Mouse (Mus musculus): ENCODE results near the gene Ifrd1. TPM values are rescaled to one million over a fixed set of nuclear protein-coding genes. Genes with fewer than 3 reads are reported as not detected.
"Not testable (repeated sequence)": the region's sequence is repeated elsewhere in the genome, so short reads cannot be mapped to it uniquely, and the experiment has no call there.

Ifrd1 gene
- 10 to 100 TPM; 72.9 to 81.2 TPM for total RNA-seq (2021)
- long read RNA-seq, experiment 1, transcript Ifrd1-201 (12 exons, 3,378 nt), result major isoform, 31 of 39 reads
- long read RNA-seq, experiment 1, partial matches to known transcripts, result 3 of 39 reads
- long read RNA-seq, experiment 1, other reads (novel, unspliced or antisense), result 5 of 39 reads
- long read RNA-seq, experiment 2, transcript Ifrd1-201 (12 exons, 3,378 nt), result major isoform, 51 of 60 reads
- long read RNA-seq, experiment 2, partial matches to known transcripts, result 1 of 60 reads
- long read RNA-seq, experiment 2, other reads (novel, unspliced or antisense), result 7 of 60 reads

DNA sequence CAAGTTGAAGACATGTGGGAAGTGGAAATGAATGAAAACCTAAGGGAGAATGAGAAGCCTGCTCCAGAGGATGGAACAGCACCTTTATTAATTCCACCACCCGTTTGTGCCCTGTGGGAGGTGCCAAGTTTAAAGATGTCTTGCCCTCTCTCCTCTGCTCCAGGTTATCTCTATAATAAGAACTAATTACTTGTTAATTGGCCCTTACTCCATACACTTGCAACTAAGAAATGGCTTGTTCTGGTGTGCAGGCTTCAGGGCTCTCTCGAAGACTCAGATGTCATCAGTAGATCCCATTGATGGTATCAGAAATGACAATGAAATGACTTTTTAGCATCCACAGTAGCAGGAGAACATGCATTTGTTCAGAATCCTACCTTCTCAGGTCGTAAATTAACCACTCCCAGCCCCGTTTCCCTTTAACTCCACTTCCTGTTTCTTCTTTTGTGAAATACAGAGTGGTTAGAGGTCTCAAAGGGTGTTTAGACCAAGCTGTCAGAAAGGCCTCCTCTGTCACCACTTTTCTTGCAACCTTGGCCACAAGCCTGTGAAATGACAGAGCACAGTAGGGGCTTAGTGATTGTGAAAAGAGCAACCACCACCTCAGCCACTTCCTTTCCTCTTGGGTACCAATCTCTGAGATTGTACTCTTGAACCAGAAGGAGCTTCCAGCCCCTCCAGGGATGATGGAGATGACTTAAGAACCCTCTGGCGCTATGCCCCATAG is at the start of gene Ifrd1:
Gene Ifrd1 (minus strand): TSS at position 51 of the 727 bp plus-strand sequence.
- no peak for DNase-seq
- intact Hi-C loops (cut with DNase I; ENCODE audit: low total_unique reads), result no loop called here

DNA sequence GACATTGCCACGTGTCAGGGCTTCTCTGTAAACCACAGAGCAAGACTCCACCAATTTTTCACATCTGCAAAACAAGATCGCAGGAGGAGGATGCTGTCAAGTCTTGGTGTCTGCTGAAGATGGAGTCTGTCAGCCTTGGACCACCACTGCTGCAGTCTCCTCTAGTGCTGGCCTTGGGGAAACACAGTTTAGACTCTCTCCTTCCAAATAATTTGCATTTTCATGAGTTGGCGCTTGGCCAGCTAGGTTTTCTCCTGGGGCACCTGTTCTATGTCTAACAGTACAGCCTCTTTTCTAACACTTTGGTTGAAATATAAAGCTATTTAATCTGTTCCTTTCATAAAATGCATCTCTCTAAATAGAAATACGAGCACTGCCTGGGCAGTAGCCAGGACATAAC is 38.2 kb upstream of the Ifrd1 start:
- no peak for DNase-seq
- intact Hi-C loops (cut with DNase I; ENCODE audit: low total_unique reads), result no loop called here

DNA sequence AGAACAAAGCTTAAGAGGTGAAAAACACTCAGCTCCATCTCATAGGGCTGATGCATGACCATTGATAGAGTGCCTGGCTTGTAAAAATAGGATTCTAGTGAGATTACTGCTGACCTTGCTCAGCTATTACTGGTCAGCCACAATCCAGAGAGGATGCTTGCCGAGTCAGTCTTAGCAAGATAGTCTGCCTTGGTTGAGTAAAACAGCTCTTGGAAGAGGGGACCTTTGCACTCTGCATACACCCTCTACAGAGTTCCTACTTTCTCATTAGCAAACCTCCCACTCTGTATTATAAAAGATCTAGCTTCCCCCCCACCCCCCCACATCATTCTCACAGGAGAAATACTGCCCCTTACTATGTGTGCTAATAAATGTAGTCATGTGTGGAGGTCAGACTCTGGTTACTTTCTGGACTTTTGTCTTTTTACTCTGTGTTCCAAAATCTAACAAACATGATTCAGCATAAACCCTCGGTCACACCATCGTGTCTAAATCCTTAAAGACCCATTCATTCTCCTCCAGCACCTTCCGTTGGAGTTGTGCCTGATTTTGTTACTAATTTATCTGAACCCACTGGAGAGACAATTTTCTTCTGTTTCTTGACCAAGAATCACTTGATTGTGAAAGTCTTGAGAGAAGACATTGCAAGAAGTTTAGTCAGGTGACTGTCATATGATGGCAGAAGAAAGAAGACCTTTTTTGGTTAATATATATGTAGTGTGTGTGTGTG is 32.5 kb upstream of the Ifrd1 start:
- intact Hi-C loops (cut with DNase I; ENCODE audit: low total_unique reads), result no loop called here
- DNase-seq, result no peak

DNA sequence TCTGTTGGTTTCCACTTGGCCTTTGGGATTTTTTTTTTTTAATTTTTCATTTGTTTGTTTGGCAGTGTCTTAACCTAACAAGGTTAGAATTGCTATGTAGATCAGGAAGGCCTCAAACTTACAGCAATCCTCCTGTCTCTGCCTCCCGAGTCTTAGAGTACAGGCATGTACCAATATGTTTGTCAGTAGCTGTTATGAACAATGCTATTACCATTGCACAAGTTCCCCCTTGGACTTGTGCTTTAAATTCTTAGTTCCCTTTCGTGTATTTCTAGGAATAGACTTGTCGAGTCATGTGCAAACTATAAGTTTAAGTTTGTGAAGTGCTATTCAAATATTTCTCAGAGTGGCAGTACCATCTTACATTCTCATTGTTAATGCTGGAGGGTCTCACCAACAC is 29.3 kb upstream of the Ifrd1 start:
- intact Hi-C loops (cut with DNase I; ENCODE audit: low total_unique reads), result no loop called here
- no peak for DNase-seq

DNA sequence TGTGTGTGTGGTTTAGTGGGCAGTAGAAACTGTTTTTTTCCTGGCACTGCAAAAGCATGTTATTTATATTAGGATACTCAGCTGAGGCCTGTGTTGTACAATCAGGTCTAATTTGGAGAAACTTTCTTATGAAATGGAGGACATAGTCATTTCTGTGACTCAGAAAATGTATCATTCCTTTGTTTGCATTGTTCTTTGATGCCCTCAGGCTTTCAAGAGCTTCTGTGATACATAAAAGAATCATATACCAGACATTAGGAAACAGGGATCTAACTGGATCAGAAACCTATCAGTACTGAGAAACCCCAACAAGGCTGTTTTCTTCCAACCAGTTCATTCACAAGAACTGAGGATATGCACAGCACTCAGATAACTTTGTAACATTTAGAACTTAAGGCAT is 26.6 kb upstream of the Ifrd1 start:
- DNase-seq, result no peak
- intact Hi-C loops (cut with DNase I; ENCODE audit: low total_unique reads), result no loop called here

DNA sequence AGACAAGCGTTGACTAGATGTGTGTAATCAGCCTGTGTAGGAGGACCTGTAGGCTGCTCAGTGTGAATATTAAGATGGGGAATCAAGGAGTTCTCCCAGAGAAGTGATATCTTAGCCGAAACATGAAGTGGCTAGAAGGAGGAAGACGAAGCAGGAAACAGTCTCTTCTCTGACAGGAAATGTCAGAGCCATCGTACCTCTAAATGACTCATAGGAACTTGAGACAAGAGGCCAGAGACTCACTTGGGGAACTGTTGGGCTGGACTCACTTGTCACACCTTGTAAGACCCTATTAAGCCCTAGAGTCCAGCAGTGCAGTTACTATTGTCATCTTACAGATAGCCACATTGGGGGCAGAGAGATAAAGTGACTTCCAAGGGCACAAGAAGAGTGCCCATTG is 25.0 kb upstream of the Ifrd1 start:
- intact Hi-C loops (cut with DNase I; ENCODE audit: low total_unique reads), result no loop called here
- DNase-seq, result no peak

DNA sequence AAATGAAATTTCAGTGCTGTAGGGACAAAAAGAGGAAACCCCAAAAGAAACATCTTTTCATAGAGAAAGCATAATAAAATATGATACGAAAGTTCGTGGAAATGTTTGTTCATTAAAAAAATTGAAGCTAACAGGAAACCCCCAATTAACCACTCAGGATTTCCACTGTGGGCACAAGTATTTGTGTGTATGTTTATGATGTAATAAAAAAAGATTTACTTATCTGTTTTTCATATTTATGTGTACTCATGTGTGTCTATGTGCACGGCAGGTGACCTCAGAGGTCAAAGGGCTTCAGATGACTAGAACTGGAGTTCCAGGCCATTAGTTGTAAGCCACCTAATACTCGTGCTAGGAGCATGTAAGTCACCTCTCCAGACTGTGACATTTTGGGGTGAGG is 24.4 kb upstream of the Ifrd1 start:
- intact Hi-C loops (cut with DNase I; ENCODE audit: low total_unique reads), result no loop called here

DNA sequence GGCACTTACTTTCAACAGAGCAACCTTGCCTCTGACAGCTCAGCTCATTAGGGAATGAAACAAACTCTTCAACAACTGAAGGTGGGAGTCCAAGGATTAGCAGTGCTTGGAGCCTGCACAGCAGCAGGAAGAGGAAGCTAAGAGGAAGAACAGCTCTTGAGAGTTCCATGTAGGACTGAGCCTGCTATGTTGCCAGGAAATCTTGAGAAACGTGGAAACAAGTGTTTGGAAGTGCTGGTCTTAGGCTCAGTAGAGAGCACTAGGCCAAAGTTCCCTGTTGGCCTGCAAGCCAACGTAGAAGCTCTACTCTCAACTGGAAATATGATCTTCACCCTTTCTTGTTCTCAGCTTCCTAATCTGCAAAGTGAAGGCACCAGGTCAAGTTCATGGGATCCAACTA is 20.0 kb upstream of the Ifrd1 start:
- no peak for DNase-seq
- intact Hi-C loops (cut with DNase I; ENCODE audit: low total_unique reads), result no loop called here

More for the DNA sequence above, 24.4 kb upstream of the Ifrd1 start:
- DNase-seq, result no peak

DNA sequence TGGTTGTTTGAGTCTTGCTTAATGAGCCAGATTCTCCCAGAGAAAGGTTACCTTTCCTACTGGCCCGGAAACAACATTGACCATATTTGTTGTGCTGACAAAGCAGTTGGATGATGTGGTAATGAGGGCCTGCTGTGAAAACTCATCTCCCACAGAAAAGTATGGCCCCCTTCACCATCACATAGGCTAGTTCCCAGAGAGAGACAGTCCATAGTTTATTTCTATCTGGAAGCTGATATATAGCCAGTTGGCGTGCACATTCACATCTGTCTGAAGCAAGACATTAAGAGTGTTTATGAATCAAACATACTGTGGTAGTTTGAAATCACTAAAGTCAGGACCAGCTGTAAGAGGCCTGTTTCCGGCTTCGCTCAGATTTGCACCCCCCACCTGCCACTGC is 15.4 kb upstream of the Ifrd1 start:
- no peak for DNase-seq
- intact Hi-C loops (cut with DNase I; ENCODE audit: low total_unique reads), result no loop called here

DNA sequence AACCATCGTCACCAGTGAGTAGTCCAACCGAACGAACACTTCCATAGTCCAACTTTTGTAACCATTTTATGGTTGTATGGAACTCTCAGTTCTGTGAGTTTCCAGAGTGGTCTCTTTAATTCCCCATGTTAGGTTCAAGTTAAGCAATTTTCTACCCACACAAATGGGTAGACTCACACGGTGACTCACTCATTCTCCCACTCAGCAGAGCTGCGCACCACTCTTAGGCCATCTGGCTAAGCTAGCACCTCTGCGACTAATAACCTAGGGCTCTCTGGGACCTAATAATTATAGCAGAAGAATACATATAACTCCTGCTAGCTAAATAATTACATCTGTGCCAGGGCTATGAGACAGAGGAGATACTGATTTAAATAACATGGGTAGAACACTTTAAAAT is 14.7 kb upstream of the Ifrd1 start:
- intact Hi-C loops (cut with DNase I; ENCODE audit: low total_unique reads), result no loop called here
- no peak for DNase-seq

DNA sequence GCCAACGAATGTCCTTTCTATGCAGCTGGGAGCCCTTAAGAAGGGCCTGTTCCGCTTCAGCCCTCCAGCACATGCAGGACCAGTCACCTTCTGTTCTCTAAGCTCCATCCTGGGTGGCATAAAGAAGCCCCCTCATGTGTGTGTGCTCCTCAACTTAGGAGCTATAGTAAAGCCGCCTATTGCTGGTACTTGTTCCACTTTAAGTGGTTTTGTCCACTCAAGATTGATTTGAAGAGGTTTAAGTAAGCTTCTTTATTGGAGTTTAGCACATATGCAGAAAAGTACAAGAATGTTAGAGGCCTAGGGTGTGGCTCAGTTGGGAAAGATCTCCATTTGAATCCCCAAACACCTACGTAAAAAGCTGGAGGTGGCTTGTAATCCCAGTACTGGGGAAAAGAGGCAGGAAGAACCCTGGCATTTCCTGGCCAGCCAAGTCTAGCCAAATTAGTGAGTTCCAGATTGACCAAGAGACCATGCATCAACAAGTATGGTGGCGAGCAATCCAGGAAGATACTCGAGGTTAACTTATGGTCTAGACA is 10.2 kb upstream of the Ifrd1 start:
- no peak for DNase-seq
- intact Hi-C loops (cut with DNase I; ENCODE audit: low total_unique reads), result loop anchor here (5.0 to 10.0 kb wide), 2 partner anchors 436 to 559 kb away; no protein-coding TSS in a partner anchor

DNA sequence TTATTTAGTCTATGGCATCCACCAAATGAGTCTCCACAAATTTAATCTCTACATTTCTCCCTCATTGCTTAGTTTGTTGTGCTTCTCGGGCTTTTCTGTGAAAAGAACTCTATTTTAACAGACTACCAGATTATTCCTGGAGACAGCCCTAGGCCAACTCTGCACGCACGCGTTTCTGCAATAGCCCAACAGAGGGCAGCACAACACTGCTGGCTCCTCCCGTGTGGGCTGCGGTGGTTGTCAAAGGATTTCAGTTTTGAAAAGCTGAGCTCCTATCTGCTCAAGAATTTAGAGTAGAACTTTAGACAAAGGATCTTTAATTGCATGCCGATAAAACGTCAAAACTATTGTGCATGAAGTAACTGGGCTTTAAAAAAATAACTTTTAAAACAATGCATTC is 8.9 kb upstream of the Ifrd1 start:
- peak; percentile 80 for DNase-seq
- intact Hi-C loops (cut with DNase I; ENCODE audit: low total_unique reads), result loop anchor here (5.0 to 10.0 kb wide), 2 partner anchors 438 to 560 kb away; no protein-coding TSS in a partner anchor

DNA sequence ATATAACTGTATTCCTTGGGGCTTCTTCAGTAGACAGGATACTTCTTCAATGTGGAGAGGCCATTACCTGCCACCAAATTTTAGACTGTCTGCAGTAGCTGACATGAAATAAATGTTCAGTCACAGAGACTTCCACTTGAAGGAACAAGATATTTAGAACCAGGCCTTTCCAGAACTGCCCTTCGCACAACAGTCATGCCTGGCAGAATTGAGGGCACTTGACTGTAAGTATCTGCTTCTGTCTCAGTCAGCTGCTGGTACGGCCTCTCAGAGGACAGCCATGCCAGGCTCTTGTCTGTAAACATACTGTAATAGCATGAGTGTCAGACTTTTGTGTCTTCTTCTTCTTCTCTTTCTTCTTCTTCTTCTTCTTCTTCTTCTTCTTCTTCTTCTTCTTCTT is 8.2 kb upstream of the Ifrd1 start:
- DNase-seq, result no peak
- intact Hi-C loops (cut with DNase I; ENCODE audit: low total_unique reads), result loop anchor here (5.0 to 10.0 kb wide), 2 partner anchors 438 to 561 kb away; no protein-coding TSS in a partner anchor

DNA sequence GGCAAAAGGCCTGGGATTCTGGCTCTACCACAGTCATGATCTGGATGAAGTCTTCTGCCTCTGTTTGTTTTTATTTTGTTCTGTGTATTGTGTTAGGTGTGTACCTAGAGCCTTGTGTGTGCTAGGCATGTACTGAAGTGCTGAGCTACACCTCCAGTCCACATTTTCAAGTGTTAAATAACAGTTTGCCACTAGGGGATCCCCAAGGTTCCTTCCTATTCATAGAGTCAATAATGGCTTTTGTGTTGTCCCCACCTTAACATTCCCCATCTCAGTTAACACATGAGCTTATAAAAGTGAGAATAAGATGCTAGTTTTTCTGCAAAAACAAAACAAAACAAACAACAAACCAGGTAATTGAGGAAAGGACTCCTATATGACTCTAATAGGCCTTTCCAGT is 7.7 kb upstream of the Ifrd1 start:
- no peak for DNase-seq
- intact Hi-C loops (cut with DNase I; ENCODE audit: low total_unique reads), result loop anchor here (5.0 to 10.0 kb wide), 2 partner anchors 439 to 561 kb away; no protein-coding TSS in a partner anchor

DNA sequence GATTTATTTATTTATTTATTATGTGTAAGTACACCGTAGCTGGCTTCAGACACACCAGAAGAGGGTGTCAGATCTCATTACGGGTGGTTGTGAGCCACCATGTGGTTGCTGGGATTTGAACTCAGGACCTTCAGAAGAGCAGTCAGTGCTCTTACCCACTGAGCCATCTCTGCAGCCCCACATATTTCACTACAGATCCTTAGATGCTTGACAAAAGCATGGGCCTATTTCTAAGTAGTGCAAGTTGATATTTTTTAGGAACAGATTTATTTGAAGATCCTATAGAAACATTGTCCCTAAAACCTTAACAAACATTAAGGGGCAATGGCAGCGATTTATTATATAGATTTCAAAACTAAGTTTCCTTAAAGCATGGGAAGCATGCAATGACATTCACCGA is 7.0 kb upstream of the Ifrd1 start:
- intact Hi-C loops (cut with DNase I; ENCODE audit: low total_unique reads), result loop anchor here (5.0 to 10.0 kb wide), 2 partner anchors 439 to 562 kb away; no protein-coding TSS in a partner anchor
- not testable (repeated sequence) for DNase-seq

DNA sequence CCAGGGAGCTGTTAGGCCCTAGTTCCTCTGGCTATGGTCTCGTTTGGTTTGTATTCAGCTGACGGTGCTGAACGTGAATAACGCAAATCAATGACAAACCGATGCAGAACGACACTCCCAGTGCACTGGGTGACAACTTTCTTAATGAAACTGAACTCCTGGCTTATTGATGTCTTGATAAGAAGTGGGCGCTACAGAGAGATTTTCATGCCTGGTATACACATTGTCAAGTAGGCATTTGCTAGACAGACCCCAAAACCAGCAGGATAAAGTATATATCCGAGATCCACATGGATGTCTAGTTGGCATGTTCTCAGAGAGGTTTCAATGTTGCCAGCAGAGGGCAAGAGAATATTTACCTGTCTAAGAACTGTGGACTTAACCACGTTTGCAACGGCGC is 6.4 kb upstream of the Ifrd1 start:
- intact Hi-C loops (cut with DNase I; ENCODE audit: low total_unique reads), result loop anchor here (5.0 to 10.0 kb wide), 2 partner anchors 440 to 563 kb away; no protein-coding TSS in a partner anchor
- DNase-seq, result no peak

DNA sequence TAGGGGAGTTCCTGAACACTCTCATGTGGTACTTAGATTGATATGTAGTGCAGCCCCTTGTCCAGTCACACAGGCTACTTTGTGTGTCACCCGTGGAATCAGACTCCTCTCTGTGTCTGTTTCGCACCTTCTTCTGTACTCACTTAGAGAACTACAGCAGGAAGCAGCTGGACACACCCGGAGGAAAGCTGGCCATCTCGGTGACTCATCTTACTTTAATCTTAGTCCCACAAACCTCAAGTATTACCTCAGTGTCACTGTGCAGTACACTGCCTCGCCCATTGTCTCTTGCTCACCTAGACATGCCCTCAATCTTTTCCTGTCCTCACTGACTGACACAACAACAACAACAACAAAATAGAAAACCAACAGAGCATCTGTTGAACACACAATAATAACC is 4.9 kb upstream of the Ifrd1 start:
- DNase-seq, result no peak
- intact Hi-C loops (cut with DNase I; ENCODE audit: low total_unique reads), result loop anchor here (10.0 kb wide), 1 partner anchor 442 kb away; no protein-coding TSS in a partner anchor

DNA sequence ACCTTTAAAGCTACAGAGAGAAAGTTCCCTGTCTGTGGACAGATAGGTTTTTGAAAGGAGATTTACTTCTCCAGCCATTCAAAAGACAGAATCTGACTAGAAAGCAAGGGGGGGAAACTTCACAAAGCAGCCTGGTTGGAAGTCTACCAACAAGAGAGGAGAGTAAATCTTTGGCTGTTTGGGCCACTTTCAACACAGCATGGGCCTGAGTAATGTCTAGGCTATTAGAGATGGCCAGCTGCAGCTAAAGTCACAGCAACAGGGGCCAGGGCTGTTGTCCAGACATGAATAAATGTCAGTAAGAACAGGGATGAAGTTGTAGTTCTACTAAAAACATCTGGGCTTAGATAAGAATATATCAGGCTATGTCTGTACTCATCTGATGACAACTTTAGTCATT is 2.0 kb upstream of the Ifrd1 start:
- DNase-seq, result peak; percentile 31
- intact Hi-C loops (cut with DNase I; ENCODE audit: low total_unique reads), result loop anchor here (10.0 kb wide), 1 partner anchor 445 kb away; no protein-coding TSS in a partner anchor

DNA sequence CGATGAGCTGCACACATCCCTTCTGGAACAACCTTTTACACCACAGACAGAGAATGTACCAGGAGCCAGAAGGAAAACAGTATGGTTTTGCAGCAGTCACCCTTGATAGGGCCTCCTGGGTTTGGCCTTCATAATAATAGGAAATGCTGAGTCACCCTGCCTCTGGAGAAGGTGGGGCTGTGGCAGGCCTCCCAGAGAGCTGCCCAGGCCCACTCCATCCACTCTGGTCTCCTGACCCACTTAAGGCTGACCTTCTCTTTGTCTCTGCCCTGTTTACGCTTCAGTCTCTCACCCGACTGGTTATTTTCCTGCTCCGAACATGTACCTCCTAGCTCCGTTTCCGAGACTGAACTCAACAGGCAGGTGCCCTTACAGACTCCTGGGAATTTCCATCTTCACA is 328 bp downstream of the Ifrd1 start:
- intact Hi-C loops (cut with DNase I; ENCODE audit: low total_unique reads), result no loop called here
- no peak for DNase-seq

DNA sequence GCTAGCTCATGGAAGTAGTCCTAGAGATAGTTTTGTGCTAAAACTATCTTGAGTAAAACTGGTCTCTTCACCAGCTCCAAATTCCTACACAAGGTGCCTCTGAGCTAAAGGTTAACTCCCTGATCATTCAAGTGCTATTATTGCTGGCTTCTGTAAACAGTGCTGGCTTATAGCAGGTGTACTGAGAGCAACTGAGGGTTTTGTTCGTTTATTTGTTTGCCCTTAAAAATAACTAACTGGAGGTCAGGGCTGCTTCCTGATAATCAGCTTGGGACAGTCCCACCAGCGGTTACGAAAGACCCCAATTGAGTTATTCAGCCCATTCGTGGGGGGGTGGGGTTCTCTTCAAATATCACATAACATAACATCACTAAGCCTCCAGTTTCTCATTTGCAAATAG is 920 bp downstream of the Ifrd1 start:
- intact Hi-C loops (cut with DNase I; ENCODE audit: low total_unique reads), result no loop called here
- DNase-seq, result no peak
